Mouse (Mus musculus) intestine, embryonic 14.5 days (tissue): ENCODE data around the gene Slc38a3. TPM values are rescaled to one million over a fixed set of nuclear protein-coding genes. Genes with fewer than 3 reads are reported as not detected.

Source experiments
- ATAC-seq: fragments of 200-750 bp; cut with Nextera tagmentation; replicated peaks from 2 replicates; pipeline ENCODE4 v1.8.0; 2017; ENCODE audit warnings: low read depth, moderate number of reproducible peaks, moderate TSS enrichment, moderate library complexity; ENCODE audit not compliant: low FRiP score, low TSS enrichment
- DNase-seq: peaks from one replicate; pipeline ENCODE4 v3.0.0-alpha.2; 2018; ENCODE audit warnings: low spot score
- H3K27ac ChIP-seq: fragments of 300-500 bp; sonication (generic); 2 replicates; pipeline ENCODE4 v1.5.1; 2014; ENCODE audit warnings: low read depth, mild to moderate bottlenecking, control low read depth
- H3K27me3 ChIP-seq: fragments of 300-500 bp; sonication (generic); replicated peaks from 2 replicates; pipeline ENCODE4 v1.6.1; 2014; ENCODE audit warnings: low read length, control low read depth; ENCODE audit not compliant: control insufficient read depth, insufficient read depth
- H3K36me3 ChIP-seq: fragments of 300-500 bp; sonication (generic); 2 replicates; pipeline ENCODE4 v1.6.1; 2014; ENCODE audit warnings: low read length, control low read depth; ENCODE audit not compliant: control insufficient read depth, insufficient read depth
- H3K4me1 ChIP-seq: fragments of 300-500 bp; sonication (generic); replicated peaks from 2 replicates; pipeline ENCODE4 v1.6.1; 2014; ENCODE audit warnings: low read length, control low read depth, mixed read lengths; ENCODE audit not compliant: control insufficient read depth, insufficient read depth
- H3K4me2 ChIP-seq: fragments of 300-500 bp; sonication (generic); 2 replicates; pipeline ENCODE4 v1.6.1; 2014; ENCODE audit warnings: low read length
- H3K4me3 ChIP-seq: fragments of 300-500 bp; sonication (generic); 2 replicates; pipeline ENCODE4 v1.5.1; 2014; ENCODE audit warnings: low read depth, low read length, control low read depth, mixed read lengths
- H3K9ac ChIP-seq: fragments of 300-500 bp; sonication (generic); 2 replicates; pipeline ENCODE4 v1.6.1; 2014; ENCODE audit warnings: mild to moderate bottlenecking, low read length
- H3K9me3 ChIP-seq: fragments of 300-500 bp; sonication (generic); 2 replicates; pipeline ENCODE4 v1.6.1; 2016; ENCODE audit warnings: low read length, control low read depth; ENCODE audit not compliant: control insufficient read depth
- WGBS: fragments of 180-500 bp; shearing (Covaris S2); extraction: QIAGEN DNeasy Blood & Tissue Kit; methylation state at CpG from one replicate; pipeline ENCODE4 v1.1.7; 2014; 5-methylcytosine and 5-hydroxymethylcytosine counted together
- polyA plus RNA-seq: library from polyadenylated mRNA; unstranded; fragments of >200 nt; fragmentation: Nextera tagmentation; extraction: Ambion mirVana; gene quantifications from 2 replicates; pipeline ENCODE4 v1.2.1, GENCODE M21; 2014

Gene Slc38a3
- polyA plus RNA-seq, 1 experiment from 2014 or later, result 9.3 TPM

- ATAC-seq (no peak), DNase-seq (no peak)
- H3K36me3 ChIP-seq, result no peaks in the 10 kb centered on the region
- 78% methylated on average over 12 of the region's 12 CpGs for WGBS
- no peaks in the 10 kb centered on the region for H3K9me3 ChIP-seq
- H3K27ac ChIP-seq, result no peak overlapping the region
- no peak overlapping the region for H3K4me2 ChIP-seq
- H3K9ac ChIP-seq, result no peak overlapping the region
- peaks cover 16% of the 10 kb centered on the region for H3K4me1 ChIP-seq
- H3K4me3 ChIP-seq, result no peak overlapping the region
- H3K27me3 ChIP-seq, result no peaks in the 10 kb centered on the region
Measured at GRCm38 (mm10) chr9:107600745-107601144, 68.6 kb downstream of the Slc38a3 start.

Other genes starting within 250 kb of the Slc38a3 start
- 46.7 and 47.6 TPM in 2 replicates for gene Tmem115, start 135.6 kb downstream of the Slc38a3 start, polyA plus RNA-seq
- gene Cyb561d2, start 127.3 kb downstream of the Slc38a3 start, polyA plus RNA-seq, result 27.1 and 30.8 TPM in 2 replicates
- 34.8 and 42.2 TPM in 2 replicates for gene Nprl2, start 127.3 kb downstream of the Slc38a3 start, polyA plus RNA-seq
- gene Zmynd10, start 122.2 kb downstream of the Slc38a3 start, polyA plus RNA-seq, result 0.54 TPM in 1 of 2 replicates, not detected in the other
- 54.4 and 59.9 TPM in 2 replicates for gene Rassf1, start 118.0 kb downstream of the Slc38a3 start, polyA plus RNA-seq
- 42.8 and 45.1 TPM in 2 replicates for gene Tusc2, start 106.3 kb downstream of the Slc38a3 start, polyA plus RNA-seq
- gene Hyal2, start 101.6 kb downstream of the Slc38a3 start, polyA plus RNA-seq, result 107 and 114 TPM in 2 replicates
- gene Hyal1, start 92.6 kb downstream of the Slc38a3 start, polyA plus RNA-seq, result 4.0 and 5.1 TPM in 2 replicates
- gene Naa80, start 90.6 kb downstream of the Slc38a3 start, polyA plus RNA-seq, result 14.7 and 19.6 TPM in 2 replicates
- gene Hyal3, start 88.7 kb downstream of the Slc38a3 start, polyA plus RNA-seq, result 0.87 and 1.4 TPM in 2 replicates
- 77.4 and 79.5 TPM in 2 replicates for gene Ifrd2, start 81.9 kb downstream of the Slc38a3 start, polyA plus RNA-seq
- 16.5 and 18.3 TPM in 2 replicates for gene Sema3b, start 60.3 kb downstream of the Slc38a3 start, polyA plus RNA-seq
- gene Gnai2, start 34.2 kb downstream of the Slc38a3 start, polyA plus RNA-seq, result 336 and 349 TPM in 2 replicates
- gene Gnat1, start 10.2 kb upstream of the Slc38a3 start, polyA plus RNA-seq, result 1.7 and 2.6 TPM in 2 replicates
- 16.2 and 16.3 TPM in 2 replicates for gene Sema3f, start 40.9 kb upstream of the Slc38a3 start, polyA plus RNA-seq
- 156 and 174 TPM in 2 replicates for gene Rbm5, start 101.5 kb upstream of the Slc38a3 start, polyA plus RNA-seq
- 64.2 and 74.5 TPM in 2 replicates for gene Rbm6, start 203.7 kb upstream of the Slc38a3 start, polyA plus RNA-seq
- gene Mon1a, start 218.6 kb upstream of the Slc38a3 start, polyA plus RNA-seq, result 17.2 and 21.7 TPM in 2 replicates
- gene Mst1r, start 237.3 kb upstream of the Slc38a3 start, polyA plus RNA-seq, result 3.9 and 4.1 TPM in 2 replicates